Mouse (Mus musculus) limb, embryonic 14.5 days (tissue): Measurements from ENCODE around the gene Rpap1. TPM values are rescaled to one million over a fixed set of nuclear protein-coding genes. Genes with fewer than 3 reads are reported as not detected.
A peak's percentile ranks its signal among the peaks of the same experiment; 100 is the strongest.

Experiments used
- ATAC-seq: fragments of 200-750 bp; cut with Nextera tagmentation; 2 replicates; pipeline ENCODE4 v1.8.0; 2017; ENCODE audit warnings: low read depth, moderate number of reproducible peaks, moderate TSS enrichment; ENCODE audit not compliant: low FRiP score
- DNase-seq: peaks from one replicate; pipeline ENCODE4 v3.0.0-alpha.2; 2015; ENCODE audit warnings: low spot score
- H3K27ac ChIP-seq: fragments of 300-500 bp; sonication (generic); replicated peaks from 2 replicates; pipeline ENCODE4 v1.5.1; 2014; ENCODE audit warnings: low read depth, mild to moderate bottlenecking, low read length, moderate library complexity, mixed read lengths
- H3K27me3 ChIP-seq: fragments of 300-500 bp; sonication (generic); 2 replicates; pipeline ENCODE4 v1.6.1; 2014; ENCODE audit warnings: low read length, mixed read lengths; ENCODE audit not compliant: control insufficient read depth, insufficient read depth
- H3K36me3 ChIP-seq: fragments of 300-500 bp; sonication (generic); 2 replicates; pipeline ENCODE4 v1.6.1; 2014; ENCODE audit warnings: mild to moderate bottlenecking, low read length, moderate library complexity, mixed read lengths; ENCODE audit not compliant: control insufficient read depth, insufficient read depth
- H3K4me1 ChIP-seq: fragments of 300-500 bp; sonication (generic); 2 replicates; pipeline ENCODE4 v1.6.1; 2014; ENCODE audit warnings: antibody characterized with exemption, low read length, mixed read lengths; ENCODE audit not compliant: control insufficient read depth, insufficient read depth
- H3K4me2 ChIP-seq: fragments of 300-500 bp; sonication (generic); replicated peaks from 2 replicates; pipeline ENCODE4 v1.6.1; 2014; ENCODE audit warnings: low read depth, mild to moderate bottlenecking, low read length, moderate library complexity; ENCODE audit not compliant: severe bottlenecking
- H3K4me3 ChIP-seq: fragments of 300-500 bp; sonication (generic); replicated peaks from 2 replicates; pipeline ENCODE4 v1.5.1; 2014; ENCODE audit warnings: low read length
- H3K9ac ChIP-seq: fragments of 300-500 bp; sonication (generic); 2 replicates; pipeline ENCODE4 v1.6.1; 2014; ENCODE audit warnings: mild to moderate bottlenecking, low read depth, low read length, moderate library complexity; ENCODE audit not compliant: severe bottlenecking
- H3K9me3 ChIP-seq: fragments of 300-500 bp; sonication (generic); 2 replicates; pipeline ENCODE4 v1.6.1; 2016; ENCODE audit warnings: low read length; ENCODE audit not compliant: control insufficient read depth
- POLR2A ChIP-seq: fragments of 200-500 bp; IDR thresholded peaks from 2 replicates; pipeline ENCODE4 v1.8.0; 2012; ENCODE audit warnings: inconsistent platforms, mild to moderate bottlenecking, moderate library complexity, borderline replicate concordance; ENCODE audit not compliant: insufficient read depth, insufficient read length; ENCODE audit errors: extremely low read depth
- WGBS: fragments of 180-500 bp; shearing (Covaris S2); extraction: QIAGEN DNeasy Blood & Tissue Kit; methylation state at CpG from one replicate; pipeline ENCODE4 v1.1.7; 2014; 5-methylcytosine and 5-hydroxymethylcytosine counted together
- polyA plus RNA-seq, 2 experiments: library from polyadenylated mRNA; depleted of rRNA in 1 of 2; stranded (reverse) in 1 of 2; unstranded in 1 of 2; fragments of >200 nt; fragmentation: Nextera tagmentation in 1 of 2; extraction: Ambion mirVana in 1 of 2; gene quantifications; 2 replicates each; pipeline versions ENCODE4 v1.2.1 to v1.2.3; 2012 to 2014

Gene Rpap1
- polyA plus RNA-seq, 2 experiments = 22.5 to 27.7 TPM

GRCm38 (mm10) chr2:119803618-119804274 lies 16.4 kb upstream of the Rpap1 start:
- Histone ChIP-seq H3K27ac (no peak overlapping the region), H3K27me3 (no peaks in the 10 kb centered on the region), H3K4me2 (no peak overlapping the region), H3K36me3 (peaks cover 45% of the 10 kb centered on the region), H3K9me3 (no peaks in the 10 kb centered on the region), H3K4me1 (peaks cover 24% of the 10 kb centered on the region; the same call in 1 of the 2 replicates), H3K4me3 (no peak overlapping the region), H3K9ac (no peak overlapping the region; the same call in 1 of the 2 replicates)
- no peak for TF ChIP-seq POLR2A
- ATAC-seq (no peak), DNase-seq (peak; percentile 18)
- 27% methylated on average over 6 of the region's 6 CpGs for WGBS

- Histone ChIP-seq H3K9me3 (no peaks in the 10 kb centered on the region), H3K4me3 (no peak overlapping the region), H3K4me2 (no peak overlapping the region), H3K27me3 (no peaks in the 10 kb centered on the region), H3K36me3 (peaks cover 38% of the 10 kb centered on the region), H3K4me1 (peaks cover 24% of the 10 kb centered on the region; the same call in 1 of the 2 replicates), H3K27ac (no peak overlapping the region), H3K9ac (no peak overlapping the region)
- WGBS = 48% methylated on average over 10 of the region's 10 CpGs
- peak; percentile 38 for DNase-seq
- ATAC-seq = no peak
- no peak for TF ChIP-seq POLR2A
Observed at GRCm38 (mm10) chr2:119802767-119803617, 15.7 kb upstream of the Rpap1 start.

- DNase-seq (no peak), ATAC-seq (no peak)
- Histone ChIP-seq H3K4me2 (peak overlapping the region; percentile 83), H3K27ac (no peak overlapping the region), H3K4me1 (peaks cover 24% of the 10 kb centered on the region; the same call in 1 of the 2 replicates), H3K9me3 (no peaks in the 10 kb centered on the region), H3K9ac (peak overlapping the region; percentile 87; the same call in 1 of the 2 replicates), H3K27me3 (no peaks in the 10 kb centered on the region), H3K36me3 (peaks cover 33% of the 10 kb centered on the region), H3K4me3 (peak overlapping the region; percentile 85)
- no peak for TF ChIP-seq POLR2A
- WGBS = 40% methylated on average over 15 of the region's 15 CpGs
Observed at GRCm38 (mm10) chr2:119800876-119801846, 13.8 kb upstream of the Rpap1 start.

- Histone ChIP-seq H3K9me3 (no peaks in the 10 kb centered on the region), H3K9ac (peak overlapping the region; percentile 87), H3K27ac (peak overlapping the region; percentile 52), H3K4me3 (peak overlapping the region; percentile 85), H3K4me1 (peaks cover 24% of the 10 kb centered on the region; the same call in 1 of the 2 replicates), H3K4me2 (peak overlapping the region; percentile 83), H3K27me3 (no peaks in the 10 kb centered on the region), H3K36me3 (peaks cover 25% of the 10 kb centered on the region; the same call in 1 of the 2 replicates)
- peak; percentile 28 for ATAC-seq
- 0% methylated on average over 17 of the region's 27 CpGs for WGBS
- no peak for DNase-seq
- no peak for TF ChIP-seq POLR2A
Observed at GRCm38 (mm10) chr2:119799961-119800550, 12.7 kb upstream of the Rpap1 start.
